Mouse (Mus musculus) small intestine, adult 2 months (tissue): Measurements from ENCODE around the gene Spon1.

Experiments used
- CTCF ChIP-seq: fragments of 200-500 bp; IDR thresholded peaks from 2 replicates; pipeline ENCODE4 v1.5.1; 2012; ENCODE audit warnings: low read depth, mild to moderate bottlenecking, control low read depth, inconsistent platforms, low read length, moderate library complexity, mixed read lengths; ENCODE audit not compliant: insufficient replicate concordance, insufficient read length; ENCODE audit errors: extremely low read depth
- POLR2A ChIP-seq: fragments of 200-500 bp; IDR thresholded peaks from 2 replicates; pipeline ENCODE4 v1.6.1; 2012; ENCODE audit warnings: low read depth, mild to moderate bottlenecking, control low read depth, inconsistent platforms, low read length, moderate library complexity

- no peak for TF ChIP-seq POLR2A
- TF ChIP-seq CTCF, result no peak
Observed at GRCm38 (mm10) chr7:114005499-114005898, 239.7 kb downstream of the Spon1 start.
